Mouse (Mus musculus): ENCODE measurements at regions not wholly inside any gene's neighbourhood (a gene's known extent, or its start where the extent isn't known, plus 50 kb on each side); places are given as distances from the start of the nearest gene placed in this dataset.

DNA sequence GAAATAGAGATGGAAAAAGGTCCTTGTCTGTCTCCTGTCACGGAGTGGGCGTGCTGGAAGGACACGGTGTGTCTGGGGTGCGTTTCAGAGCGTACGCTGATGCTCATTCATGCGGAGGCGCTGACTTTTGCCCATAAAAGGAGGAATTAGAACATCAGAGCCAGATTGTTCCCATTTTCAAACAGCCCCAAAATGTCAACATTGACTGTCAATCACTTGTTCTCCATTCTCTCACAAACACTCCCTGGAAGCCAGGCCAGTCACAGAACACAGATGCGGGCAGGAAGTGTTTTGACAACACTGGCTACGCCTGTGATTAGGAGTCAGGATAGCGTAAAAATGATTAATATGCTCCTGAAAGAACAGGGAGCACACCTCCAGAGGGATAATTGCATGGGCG lies 157.1 kb upstream of the Ankrd55 start:
- DNase-seq: no peak

- no peak for DNase-seq
Measured at GRCm38 (mm10) chr13:112133736-112134135, 154.5 kb upstream of the Ankrd55 start.

GRCm38 (mm10) chr13:112134701-112135100 lies 153.6 kb upstream of the Ankrd55 start:
- no peak for DNase-seq

GRCm38 (mm10) chr13:112135777-112136176 lies 152.5 kb upstream of the Ankrd55 start:
- DNase-seq: no peak

DNA sequence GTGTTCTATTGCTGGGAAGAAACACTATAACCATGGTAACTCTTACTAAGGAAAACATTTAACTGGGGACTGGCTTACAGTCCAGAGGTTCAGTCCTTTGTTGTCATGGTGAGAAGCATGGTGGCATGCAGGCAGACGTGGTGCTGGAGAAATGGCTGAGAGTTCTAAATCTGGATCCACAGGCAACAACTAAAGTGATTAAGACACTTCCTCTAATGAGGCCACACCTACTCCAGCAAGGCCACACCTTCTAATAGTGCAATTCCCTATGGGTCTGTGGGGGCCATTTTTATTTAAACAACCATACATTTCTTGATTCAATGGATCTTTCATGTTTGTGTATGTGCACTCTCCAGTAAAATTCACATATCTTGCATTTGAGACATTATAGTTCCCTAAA lies 151.4 kb upstream of the Ankrd55 start:
- DNase-seq: no peak

- no peak for DNase-seq
Measured at GRCm38 (mm10) chr13:112140871-112141270, 147.4 kb upstream of the Ankrd55 start.

DNA sequence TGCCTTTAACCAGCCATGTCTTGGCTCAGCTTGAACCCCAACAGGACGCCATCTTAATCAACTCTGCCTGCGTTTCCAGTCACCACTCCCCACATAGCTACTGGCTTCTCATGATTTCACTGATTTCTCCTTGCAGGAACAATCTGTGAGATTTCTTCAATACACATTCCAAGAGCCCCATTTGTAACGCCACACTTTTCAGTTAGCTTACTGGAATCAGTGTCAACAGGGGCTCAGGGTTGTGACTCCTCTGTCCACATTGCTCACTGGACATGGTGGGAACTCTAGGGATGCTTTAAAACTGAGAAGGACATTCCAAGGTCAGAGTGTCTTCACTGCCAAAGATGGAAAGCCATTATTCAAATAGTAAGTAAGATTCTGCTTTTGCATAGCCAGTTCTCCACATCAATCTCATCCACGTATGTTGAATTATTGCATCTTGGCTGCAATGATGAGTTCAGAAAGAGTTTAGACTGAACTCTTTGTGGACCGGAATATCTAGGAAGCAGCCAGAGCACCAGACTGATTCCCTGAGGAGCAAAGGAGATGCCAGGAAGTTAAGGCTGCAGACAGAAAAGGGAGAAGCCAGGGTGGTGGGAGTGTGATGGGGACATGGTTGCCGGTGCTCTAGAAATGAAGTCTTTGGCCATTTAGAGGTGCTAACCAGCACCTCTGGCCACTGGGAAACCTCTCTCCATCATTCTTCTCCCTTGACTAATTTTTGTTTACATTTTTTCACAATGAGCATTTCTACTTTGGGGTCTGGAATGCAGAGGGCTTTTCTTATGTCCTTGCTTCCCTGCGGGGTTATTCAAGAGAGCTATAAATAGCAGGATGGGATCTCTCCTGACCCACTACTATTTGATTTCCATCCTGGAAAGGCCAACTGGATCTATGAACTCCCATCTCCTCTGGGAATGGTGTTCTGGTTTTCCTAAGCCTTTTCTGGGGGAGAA lies 143.6 kb upstream of the Ankrd55 start:
- DNase-seq: no peak

DNA sequence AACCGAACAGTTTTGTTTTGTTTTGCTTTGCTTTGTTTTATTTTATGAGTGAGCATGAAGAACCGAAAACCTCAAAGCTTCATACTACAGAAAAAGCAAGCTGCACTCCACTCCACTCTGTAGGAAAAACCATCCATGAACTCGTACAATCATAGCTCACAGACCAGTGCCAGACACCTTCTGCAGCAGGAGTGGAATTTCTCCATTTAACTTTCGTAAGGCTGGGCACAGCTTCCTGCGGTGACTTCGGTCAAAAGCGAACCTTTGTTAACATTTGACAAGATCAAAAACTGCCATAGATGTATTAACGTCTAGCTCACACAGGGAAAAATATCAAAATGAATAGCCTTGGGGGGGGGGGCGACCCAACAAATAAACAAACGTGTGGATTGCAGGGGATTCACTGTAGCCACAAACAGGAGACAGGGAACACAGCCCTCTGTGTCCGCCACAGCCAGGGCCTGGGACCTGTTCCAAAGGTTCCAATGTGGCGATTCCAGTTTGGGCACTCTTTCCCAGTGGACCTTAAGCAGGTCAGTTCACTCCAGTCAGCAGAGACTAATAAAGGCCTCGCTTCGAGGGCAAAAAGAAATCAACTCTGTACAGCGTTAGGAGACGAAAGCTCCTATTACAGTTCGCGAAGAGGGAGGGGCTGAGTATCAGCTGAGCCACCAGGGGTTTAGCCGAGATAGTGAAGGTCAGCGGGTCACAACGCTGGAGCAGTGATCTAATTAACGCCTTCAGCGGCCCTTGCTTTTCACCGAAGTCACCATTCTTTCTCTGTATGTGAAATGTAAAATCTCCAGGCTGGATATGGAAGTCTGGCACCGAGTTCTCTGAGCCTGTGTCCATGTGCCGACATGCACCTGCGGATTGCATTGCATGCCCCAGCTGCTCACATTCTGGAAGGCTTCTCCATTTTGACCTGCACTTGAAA lies 135.4 kb upstream of the Ankrd55 start:
- DNase-seq: peak; percentile 23

- peak; percentile 40 for DNase-seq
Measured at GRCm38 (mm10) chr13:112153681-112154127, 134.5 kb upstream of the Ankrd55 start.

DNA sequence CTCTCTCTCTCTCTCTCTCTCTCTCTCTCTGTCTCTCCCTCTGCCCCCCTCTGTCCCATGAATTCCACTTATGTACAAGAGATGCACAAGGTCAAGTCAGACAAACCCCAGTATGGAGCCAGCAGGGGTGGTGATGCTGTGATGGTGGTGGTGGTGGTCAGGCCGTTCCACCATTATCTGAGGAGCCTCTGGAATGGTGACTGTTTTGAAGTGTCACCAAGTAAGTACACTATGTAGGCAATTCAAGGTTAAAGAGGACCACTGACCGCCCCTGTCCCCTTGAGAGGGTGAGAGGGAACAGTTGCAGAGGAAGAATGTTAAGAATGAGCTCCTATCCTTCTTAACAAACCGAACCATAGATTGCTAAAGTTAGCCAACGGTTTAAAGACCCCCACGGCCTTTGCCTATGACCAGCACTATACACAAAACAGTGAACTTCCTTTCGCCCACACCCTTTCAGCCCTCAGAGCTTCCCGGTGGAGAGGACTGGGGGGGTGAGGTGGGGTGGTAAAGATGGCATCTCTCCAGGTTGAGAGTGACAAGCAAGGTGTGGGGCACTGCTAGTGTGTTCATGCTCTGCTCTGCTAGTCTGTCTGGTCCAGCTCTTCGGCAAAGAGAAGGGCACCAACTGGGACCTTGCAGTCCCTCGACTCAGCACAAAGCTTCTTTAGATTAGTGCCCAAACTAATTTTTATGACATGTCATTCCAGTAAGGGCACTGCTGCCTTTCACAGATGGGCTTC lies 128.7 kb upstream of the Ankrd55 start:
- no peak for DNase-seq

DNA sequence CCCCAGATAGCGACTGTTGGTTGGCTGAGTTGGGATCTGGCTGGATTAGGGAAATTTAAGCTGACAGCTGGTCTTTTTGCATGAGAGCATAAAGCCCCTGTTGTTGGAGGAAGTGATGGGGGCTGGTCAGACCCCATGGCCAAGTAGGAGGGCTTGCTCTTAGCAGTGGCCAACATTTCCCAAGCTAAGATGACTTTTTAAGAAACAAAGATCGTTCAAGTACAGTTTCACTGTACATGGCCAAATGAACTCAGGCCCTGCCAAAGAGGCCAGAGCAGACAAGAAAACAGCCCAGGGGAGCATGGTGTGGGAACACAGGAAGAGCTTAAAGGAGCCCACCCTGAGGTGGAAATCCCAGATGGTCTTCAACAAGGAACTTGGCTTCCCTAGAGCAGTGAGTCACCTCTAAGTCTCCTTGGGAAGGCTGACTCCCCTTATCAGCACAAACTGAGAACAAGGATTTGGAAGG lies 128.0 kb upstream of the Ankrd55 start:
- DNase-seq: no peak

DNA sequence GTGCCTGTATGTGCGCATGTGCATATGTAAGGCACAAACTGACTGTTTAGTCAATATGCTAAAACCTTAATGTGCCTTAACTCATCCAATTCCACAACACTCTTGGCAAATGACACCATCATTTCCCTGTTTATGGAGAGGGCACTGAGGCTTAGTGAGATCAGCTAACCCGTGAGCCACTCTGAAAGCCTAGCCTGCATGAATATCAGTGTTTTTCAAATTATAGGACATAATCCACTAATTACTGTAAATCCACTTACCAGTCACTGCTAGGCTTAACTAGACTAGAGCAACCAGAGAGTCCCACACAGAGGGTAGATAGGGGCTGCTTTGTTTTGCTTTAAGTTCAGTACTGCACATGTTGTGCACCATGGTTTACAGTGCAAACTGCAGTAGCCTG lies 127.5 kb upstream of the Ankrd55 start:
- no peak for DNase-seq

DNA sequence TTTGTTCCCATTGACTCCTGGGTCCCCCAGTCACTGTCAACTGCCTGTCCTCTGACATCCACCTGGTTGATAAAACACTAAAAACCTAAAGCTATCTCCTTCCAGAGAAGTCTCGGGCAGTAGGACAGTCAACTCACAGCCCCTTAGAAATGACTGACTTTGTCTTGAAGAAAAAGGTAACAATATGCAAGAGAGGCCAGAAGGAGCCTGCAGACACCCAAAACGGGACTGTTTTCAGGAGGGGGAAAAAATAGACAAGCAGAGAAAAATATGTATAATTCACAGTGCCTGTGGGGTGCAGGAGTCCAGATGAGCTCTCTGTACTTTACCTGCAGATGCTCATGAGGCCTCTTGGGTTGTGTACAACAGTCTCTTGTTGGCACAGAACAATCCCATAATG lies 126.4 kb upstream of the Ankrd55 start:
- no peak for DNase-seq

DNA sequence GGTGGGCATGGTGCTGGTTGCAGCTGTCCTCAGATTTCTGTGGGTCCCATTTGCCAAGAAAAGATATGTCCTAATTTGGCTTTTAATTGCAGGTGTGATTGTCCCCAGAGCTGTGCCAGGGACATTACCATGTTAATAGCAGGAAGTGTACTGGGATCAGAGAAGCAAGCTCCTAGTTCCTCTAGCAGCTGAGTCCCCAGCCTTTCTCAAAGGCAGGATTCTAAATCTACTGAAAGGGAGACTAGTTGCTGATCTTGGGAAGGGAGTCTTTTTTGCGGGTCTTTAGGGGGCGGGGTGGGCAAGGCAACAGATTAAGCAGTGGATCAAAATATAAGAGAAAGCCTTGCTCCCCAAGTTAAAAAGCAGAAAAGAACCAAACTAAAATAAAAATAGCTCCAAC lies 122.3 kb upstream of the Ankrd55 start:
- DNase-seq: no peak

DNA sequence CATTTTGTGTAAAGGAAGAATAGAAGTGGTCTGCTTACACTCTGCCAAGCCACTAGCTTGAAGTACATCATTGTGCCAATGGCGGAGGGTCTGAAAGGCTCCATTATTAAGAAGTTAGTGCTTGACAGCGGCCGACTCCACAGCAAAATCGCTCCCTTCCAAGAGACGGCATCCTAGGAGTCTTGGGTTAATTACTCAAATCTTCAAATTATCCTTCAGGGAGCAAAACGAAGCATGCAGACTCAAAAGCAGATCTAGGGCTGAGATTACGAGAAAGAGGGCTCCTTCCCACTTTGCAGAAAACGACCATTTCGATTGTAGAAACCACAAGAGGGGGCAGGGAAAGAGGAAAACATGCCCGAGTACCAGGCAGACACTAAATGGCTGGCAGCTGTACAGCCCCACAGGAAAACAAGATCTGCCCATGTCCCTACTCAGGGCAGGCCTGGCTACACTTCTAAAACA lies 121.9 kb upstream of the Ankrd55 start:
- DNase-seq: no peak

DNA sequence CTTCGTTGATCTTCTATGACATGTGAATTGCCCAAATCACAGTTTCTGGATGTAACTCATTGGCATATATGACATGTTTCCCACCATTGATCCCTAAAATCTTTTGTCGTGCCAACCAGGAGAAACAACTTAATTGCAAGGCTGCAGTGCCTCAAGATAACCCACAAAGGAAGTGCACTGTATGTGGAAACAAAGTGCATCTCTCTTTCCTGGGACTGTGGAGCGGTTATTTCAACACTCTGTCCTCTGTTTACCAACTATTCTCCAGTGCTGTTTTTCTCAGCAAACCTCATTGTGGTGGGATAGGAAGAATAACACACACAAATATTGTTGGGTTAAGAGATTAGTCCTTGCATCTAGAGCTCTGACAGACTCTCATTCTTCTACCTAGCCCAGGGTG lies 119.8 kb upstream of the Ankrd55 start:
- DNase-seq: no peak

- no peak for DNase-seq
Measured at GRCm38 (mm10) chr13:112170872-112171271, 117.4 kb upstream of the Ankrd55 start.

DNA sequence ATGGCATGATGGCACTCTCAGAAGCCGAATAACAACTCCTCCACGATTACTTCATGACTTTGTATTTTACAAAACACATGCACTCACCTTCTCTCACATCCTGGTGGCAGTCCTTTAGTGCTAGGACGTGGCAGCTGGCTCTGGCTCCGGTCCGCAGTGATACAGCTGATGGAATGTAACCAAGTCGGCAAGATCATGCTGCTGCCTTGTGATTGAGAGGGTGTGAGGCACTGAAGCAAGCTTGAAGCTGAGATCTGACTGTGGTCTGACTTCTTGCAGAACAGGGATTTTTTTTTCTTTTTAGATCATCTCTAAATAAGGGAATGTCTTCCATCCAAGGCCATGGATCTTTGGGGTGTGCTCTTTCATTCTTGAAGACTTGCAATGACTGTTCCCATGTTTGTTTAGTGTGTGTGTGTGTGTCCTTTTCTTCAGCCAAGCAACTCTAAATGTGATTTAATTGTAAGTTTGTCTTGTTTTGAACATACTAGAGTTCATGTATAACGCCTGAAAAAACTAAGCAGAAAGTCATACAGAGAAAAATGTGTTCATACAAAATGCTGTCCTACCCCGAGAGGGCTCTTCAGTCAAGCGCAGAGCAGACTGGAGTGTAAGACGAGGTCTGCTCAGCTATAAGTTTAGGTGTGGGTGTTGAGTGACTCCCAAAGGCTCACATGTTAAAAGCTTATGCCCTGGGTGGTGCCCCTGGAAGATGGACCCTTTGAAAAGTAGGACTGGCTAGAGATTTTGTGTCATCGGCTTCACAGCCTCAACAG lies 116.1 kb upstream of the Ankrd55 start:
- no peak for DNase-seq

GRCm38 (mm10) chr13:112173973-112174372 lies 114.3 kb upstream of the Ankrd55 start:
- no peak for DNase-seq

DNA sequence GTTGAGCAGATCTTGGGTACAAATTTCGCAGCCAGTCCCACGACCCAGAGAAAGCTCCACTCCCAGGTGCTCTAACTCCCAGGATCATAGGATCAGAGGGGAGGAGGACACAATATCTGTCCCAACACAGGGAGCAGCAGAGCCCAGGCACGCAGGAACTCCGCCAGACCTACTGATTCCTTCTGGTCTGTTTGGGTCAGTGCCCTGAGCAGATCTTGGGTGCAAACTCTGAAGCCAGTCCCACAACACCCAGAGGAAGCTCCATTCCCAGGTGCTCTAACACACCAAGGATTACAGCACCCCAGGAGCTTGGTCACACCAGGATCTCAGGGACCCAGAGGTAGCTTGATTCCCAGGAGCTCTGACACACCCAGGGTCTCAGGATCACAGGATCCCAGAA lies 110.2 kb upstream of the Ankrd55 start:
- DNase-seq: no peak

DNA sequence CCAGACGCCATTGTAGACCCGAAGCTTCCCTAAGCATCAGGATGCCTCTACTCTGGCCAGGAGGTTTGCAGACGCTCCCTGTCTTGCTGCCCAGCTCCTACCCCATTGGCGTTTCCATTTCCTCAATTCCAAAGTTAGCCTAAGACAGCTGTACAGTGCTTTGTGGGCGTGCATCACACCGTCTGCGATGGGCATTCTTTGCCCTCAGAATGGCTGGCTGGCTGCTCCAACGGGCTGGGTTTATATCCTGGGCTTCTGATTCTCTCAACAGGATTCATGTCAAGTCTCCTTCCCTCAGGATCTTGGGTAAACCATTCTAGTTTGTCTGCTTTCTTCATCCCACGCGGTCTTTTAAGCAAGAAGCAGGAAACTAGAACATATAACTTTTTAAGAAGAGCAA lies 104.3 kb upstream of the Ankrd55 start:
- no peak for DNase-seq

- DNase-seq: no peak
Measured at GRCm38 (mm10) chr13:112185116-112185515, 103.1 kb upstream of the Ankrd55 start.

Measured in liver (tissue).